Mouse (Mus musculus) urinary bladder, postnatal 4 days (tissue): Measurements from ENCODE around the gene Siglec1.
A peak's percentile ranks its signal among the peaks of the same experiment; 100 is the strongest.

Source experiments
- DNase-seq, 2 experiments: peaks; one replicate each; pipeline ENCODE4 v3.0.0; 2021 to 2022; ENCODE audit warnings: low spot score in 2 of 2

The Siglec1 gene

GRCm38 (mm10) chr2:131086667-131087390 lies at the start of gene Siglec1:
TSS of gene Siglec1 (minus strand) at chr2:131086765.
- no peak for DNase-seq

- peak; percentile 16 to 58 for DNase-seq
Measured at GRCm38 (mm10) chr2:131135521-131136139, 49.1 kb upstream of the Siglec1 start.

- DNase-seq = peak; percentile 12 to 56
Measured at GRCm38 (mm10) chr2:131134826-131135400, 48.3 kb upstream of the Siglec1 start.

GRCm38 (mm10) chr2:131134381-131134780 lies 47.8 kb upstream of the Siglec1 start:
- peak; percentile 14 to 52 for DNase-seq

GRCm38 (mm10) chr2:131132930-131133547 lies 46.5 kb upstream of the Siglec1 start, which contains the start of gene Gm11037:
TSS of gene Gm11037 (plus strand) at chr2:131133497.
- peak; percentile 5 to 47 for DNase-seq

GRCm38 (mm10) chr2:131132111-131132888 lies 45.7 kb upstream of the Siglec1 start:
- DNase-seq = peak in 1 of 2 experiments; percentile 43

GRCm38 (mm10) chr2:131130849-131131248 lies 44.3 kb upstream of the Siglec1 start:
- DNase-seq = no peak

GRCm38 (mm10) chr2:131129836-131130235 lies 43.3 kb upstream of the Siglec1 start:
- peak; percentile 14 to 39 for DNase-seq

GRCm38 (mm10) chr2:131128636-131129157 lies 42.1 kb upstream of the Siglec1 start:
- DNase-seq = peak; percentile 13 to 46

GRCm38 (mm10) chr2:131128211-131128610 lies 41.6 kb upstream of the Siglec1 start:
- DNase-seq = peak; percentile 17 to 57

- DNase-seq = peak; percentile 74
Measured at GRCm38 (mm10) chr2:131127161-131127730, 40.7 kb upstream of the Siglec1 start, which contains the start of gene Hspa12b. TSS of gene Hspa12b (plus strand) at chr2:131127280.

GRCm38 (mm10) chr2:131125964-131126815 lies 39.6 kb upstream of the Siglec1 start:
- peak; percentile 13 to 50 for DNase-seq

GRCm38 (mm10) chr2:131125157-131125963 lies 38.8 kb upstream of the Siglec1 start:
- peak in 1 of 2 experiments; percentile 41 for DNase-seq

GRCm38 (mm10) chr2:131124166-131124565 lies 37.6 kb upstream of the Siglec1 start:
- DNase-seq = peak in 1 of 2 experiments; percentile 52

- DNase-seq = peak in 1 of 2 experiments; percentile 44
Measured at GRCm38 (mm10) chr2:131118968-131119574, 32.5 kb upstream of the Siglec1 start.

- peak; percentile 13 to 43 for DNase-seq
Measured at GRCm38 (mm10) chr2:131105989-131106388, 19.4 kb upstream of the Siglec1 start.

GRCm38 (mm10) chr2:131105061-131105460 lies 18.5 kb upstream of the Siglec1 start:
- peak in 1 of 2 experiments; percentile 38 for DNase-seq

- DNase-seq = peak; percentile 18 to 57
Measured at GRCm38 (mm10) chr2:131104021-131104420, 17.5 kb upstream of the Siglec1 start.
